Mouse (Mus musculus) MN1 (cell line): ENCODE measurements around the gene A630095N17Rik.

Experiments
- DNase-seq: peaks from one replicate; pipeline ENCODE4 v3.0.0-alpha.2; 2016; ENCODE audit warnings: low spot score

A630095N17Rik gene

GRCm38 (mm10) chr1:75213096-75213495 is 18.8 kb downstream of the A630095N17Rik start:
- no peak for DNase-seq

GRCm38 (mm10) chr1:75212542-75212941 is 19.4 kb downstream of the A630095N17Rik start:
- no peak for DNase-seq

DNA sequence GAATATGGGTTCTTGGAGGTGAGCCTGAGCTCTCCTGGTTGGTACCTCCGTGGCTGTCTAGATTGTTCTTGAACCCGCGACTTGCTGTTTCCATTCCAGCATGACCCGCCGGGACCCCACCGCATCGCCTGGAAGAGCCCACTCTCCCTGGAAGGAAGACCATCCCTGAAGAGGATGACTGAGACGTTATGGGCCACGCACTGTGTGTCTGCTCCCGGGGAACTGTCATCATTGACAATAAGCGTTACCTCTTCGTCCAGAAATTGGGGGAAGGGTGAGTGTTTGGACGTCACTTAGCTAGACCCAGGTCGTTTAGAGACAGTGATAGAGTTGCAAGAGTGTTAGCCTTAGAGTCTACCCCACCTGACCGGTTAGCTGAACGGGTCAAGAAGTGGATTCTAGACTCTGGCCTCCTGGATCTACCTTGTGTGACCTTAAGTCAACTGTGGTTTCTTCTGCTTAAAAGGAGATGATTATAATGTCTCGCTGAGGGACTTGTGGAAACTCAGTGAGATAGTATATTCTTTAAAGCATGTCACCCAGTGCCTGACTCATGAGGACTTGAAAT is 20.7 kb downstream of the A630095N17Rik start:
- DNase-seq: no peak

DNA sequence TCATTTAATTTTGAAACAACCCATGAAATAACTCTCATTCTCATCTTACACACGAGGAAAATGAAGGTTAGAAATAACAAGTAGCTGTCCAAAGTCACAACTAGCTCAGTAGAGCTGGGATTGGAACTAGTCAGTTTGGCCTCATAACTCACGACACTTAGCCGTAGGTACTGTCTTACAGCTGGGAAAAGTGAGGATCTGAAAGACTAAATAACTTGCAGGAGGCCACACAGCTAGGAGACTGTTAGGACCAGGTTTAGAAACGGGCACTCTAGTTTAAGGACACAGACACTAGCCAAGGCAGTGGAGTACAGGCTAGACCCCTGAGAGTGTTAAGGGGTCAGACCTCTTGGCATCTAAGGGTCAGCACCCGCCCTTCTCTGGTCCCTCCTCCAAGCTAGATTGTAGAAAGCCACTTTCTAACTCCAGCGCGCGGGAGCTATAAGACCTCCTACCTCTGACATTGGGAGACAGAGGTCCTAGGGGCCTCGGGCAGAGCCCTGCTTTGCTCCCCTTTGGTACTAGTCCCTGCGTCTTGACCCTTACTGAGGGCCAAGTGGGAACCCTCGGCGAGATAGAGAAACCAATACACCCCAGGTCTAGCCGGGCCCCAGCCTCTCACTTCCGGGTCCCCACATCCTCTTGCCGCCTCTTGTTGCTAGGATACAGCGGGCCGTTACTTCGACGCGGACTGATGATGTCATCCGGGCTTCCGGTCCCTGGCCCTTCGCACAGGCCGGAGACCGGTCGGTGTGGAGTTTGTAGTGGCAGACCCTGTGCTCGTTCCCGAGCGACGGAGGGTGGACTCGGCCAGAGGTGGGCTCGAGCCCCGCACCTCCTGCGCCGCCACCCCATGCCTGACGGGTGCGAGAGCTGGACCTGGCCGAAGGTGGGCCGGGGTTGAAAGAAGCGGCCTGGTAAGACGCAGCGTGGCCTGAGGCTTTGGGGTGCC is 21.5 kb downstream of the A630095N17Rik start, which contains the start of the genes Glb1l and Stk16:
Gene Glb1l, minus strand, starts transcription at position 678 of the 952 bp plus-strand sequence.
Gene Stk16, plus strand, starts transcription at position 703 of the 952 bp plus-strand sequence.
- peak; percentile 91 for DNase-seq

DNA sequence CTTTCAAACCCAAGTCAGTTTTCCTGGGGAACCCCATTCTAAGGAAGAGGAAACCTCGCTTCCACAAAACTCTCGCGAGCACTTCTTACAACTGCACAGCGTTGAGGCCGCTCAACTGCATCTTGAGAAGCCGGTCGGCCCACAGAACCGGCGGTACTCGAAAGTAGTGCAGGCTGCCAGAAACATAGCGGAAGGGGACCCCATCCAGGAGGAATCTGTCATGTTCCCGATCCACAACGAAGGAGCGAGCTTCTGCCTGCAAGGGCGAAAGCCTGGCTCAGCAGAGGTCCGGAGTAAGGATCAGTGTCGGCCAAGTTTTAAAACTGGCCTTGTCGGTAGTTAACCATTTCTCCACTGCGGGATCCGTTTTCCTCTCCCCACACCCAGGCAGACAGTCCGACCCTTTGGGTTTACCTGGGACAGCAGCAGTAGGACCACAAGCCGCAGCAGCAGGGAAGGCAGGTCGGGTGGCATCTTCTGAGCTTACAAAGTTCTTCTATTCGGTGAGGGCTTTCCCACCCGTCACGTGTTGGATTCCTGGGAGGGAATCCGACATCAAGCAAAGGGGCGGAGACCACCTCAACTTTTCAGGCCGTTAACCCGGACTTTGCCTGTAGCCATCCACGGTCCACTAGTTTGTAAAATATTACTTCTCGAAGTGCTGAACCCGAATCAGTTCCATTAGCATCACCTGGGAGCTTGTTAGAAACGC is 22.8 kb downstream of the A630095N17Rik start:
- DNase-seq: no peak

DNA sequence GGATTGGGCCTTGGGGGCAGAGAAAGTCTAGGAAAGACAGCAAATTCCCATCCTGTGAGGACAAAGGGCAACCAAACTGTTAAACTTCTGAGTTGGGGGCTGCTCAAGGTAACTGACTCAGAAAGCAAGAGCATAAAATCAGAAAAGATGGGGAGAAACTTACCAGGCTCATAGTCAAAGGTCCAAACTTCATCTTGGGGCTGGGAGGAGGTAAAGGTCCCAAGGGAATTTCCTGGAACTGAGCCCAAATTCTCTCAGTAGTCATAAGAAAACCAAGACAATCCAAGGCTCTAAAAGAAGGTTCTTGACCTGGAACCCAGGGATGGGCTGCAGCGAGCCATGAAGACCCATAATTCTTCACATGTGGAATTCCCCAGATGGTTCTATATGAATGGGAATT is 30.7 kb downstream of the A630095N17Rik start:
- DNase-seq: no peak

GRCm38 (mm10) chr1:75192452-75192851 is 39.5 kb downstream of the A630095N17Rik start:
- DNase-seq: peak; percentile 46

DNA sequence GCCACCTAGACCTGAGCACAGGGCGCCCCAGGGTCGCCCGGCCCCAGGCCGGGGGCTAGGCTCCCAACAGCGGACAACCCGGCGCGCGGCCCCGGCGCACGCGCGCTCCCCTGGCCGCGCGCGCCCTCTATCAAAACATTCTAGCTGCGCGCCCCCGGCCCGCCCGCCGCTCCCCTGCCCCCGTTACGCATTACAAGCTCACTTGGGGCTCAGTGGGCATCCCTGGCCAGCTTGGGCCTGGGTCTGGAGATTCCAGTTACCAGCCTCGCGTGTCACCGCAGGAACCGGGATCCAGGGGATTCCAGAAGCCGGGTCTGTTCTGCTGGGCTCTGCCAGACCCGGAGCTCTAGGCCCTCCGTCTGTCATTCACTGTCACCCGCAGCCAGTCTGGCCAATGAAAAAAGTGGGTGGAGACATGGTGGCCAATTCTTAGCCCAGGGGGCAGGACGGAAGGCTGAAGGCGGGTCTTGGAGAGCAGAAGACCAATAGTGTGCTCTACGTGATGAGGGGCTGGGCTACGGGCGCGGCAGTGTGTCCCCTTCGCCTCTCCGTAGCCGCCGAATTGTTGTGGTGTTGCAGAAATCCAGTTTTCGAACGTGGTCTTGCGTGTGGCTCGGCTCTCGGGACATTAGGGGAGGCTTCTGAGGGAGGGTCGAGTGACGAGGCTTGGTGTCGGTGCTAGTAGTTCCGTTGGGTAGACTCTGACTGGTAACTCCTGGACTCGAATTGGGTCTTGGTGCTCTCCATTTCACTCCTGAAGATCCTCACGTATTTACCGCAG is 40.1 kb downstream of the A630095N17Rik start, which contains the start of the genes Ankzf1 and Atg9a:
Gene Ankzf1, plus strand, starts transcription at position 530 of the 781 bp plus-strand sequence.
Gene Atg9a, minus strand, starts transcription at position 575 of the 781 bp plus-strand sequence.
- peak; percentile 97 for DNase-seq

- DNase-seq: no peak
Observed at GRCm38 (mm10) chr1:75191258-75191621, 40.7 kb downstream of the A630095N17Rik start.

- no peak for DNase-seq
Observed at GRCm38 (mm10) chr1:75190577-75190976, 41.3 kb downstream of the A630095N17Rik start.

DNA sequence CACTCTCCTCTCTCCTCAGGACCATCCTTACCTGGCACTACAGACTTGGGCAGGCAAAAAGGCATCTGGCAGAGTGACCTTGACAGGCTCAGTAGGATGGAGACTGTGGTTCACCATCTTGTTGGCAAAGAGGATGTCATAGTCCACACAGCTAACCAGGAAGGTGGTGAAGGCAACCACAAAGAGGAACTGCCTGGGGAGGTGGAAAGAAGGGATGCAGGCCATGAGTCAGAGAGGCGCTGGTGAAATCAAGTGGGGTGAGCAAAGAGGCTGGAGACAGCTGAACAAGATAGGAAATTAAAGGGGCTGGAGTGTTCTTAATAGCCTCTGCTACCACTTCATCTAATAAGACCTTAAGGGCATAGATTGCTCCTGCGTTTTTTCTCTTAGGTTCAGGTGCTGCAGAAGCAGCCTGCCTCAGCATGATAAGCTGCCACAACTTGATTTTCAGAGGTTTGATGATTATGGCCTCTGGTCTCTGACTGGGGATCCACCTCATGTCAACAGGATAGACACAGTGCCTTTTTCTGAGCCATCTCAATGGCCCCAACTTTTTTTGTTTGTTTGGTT is 43.9 kb downstream of the A630095N17Rik start:
- DNase-seq: no peak

DNA sequence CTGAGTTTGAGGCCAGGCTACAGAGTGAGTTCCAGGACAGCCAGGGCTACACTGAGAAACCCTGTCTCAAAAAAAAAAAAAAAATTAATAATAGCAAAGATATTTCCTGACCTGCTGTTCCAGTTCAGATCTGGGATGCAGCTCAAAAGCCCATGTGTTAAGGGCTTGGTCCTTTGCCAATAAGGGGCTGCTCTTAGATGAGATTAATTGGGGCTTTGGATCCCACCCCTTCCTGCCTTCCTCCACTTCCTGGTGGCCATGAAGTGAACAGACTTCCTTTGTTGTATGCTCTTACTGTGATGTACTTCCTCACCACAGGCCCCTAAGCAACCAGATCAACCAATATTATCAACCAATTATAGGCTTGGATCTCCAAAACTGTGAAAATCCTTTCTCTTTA is 44.8 kb downstream of the A630095N17Rik start:
- DNase-seq: no peak

- DNase-seq: no peak
Observed at GRCm38 (mm10) chr1:75185495-75185894, 46.4 kb downstream of the A630095N17Rik start.

- no peak for DNase-seq
Observed at GRCm38 (mm10) chr1:75182160-75182559, 49.7 kb downstream of the A630095N17Rik start.

- no peak for DNase-seq
Observed at GRCm38 (mm10) chr1:75181377-75181870, 50.5 kb downstream of the A630095N17Rik start.

GRCm38 (mm10) chr1:75180741-75181140 is 51.2 kb downstream of the A630095N17Rik start:
- DNase-seq: no peak

DNA sequence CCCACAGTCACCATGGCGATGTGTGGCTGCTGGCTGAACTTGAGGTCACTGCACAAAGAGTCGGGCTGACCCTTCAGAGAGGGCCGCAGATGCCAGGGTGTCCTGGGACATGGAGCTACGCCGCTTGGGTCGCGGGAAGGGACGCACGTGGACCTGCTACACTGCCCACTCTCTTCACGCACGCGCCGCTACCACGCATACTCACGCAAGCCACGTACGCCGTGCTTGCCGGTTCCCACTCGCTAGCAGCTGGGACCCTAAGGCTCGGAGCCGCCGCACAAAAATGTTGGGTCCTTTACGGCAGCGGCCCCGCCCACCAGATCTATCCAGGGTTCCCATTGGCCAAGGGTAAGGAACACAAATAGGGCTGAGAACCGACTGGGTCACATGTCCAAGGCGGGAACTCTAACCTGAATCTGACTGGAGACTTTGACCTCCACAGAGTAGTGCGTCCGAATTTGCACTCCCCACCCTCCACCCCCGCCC is 51.8 kb downstream of the A630095N17Rik start, which contains the start of gene Abcb6:
Gene Abcb6, minus strand, starts transcription at position 288 of the 486 bp plus-strand sequence.
- DNase-seq: peak; percentile 90

DNA sequence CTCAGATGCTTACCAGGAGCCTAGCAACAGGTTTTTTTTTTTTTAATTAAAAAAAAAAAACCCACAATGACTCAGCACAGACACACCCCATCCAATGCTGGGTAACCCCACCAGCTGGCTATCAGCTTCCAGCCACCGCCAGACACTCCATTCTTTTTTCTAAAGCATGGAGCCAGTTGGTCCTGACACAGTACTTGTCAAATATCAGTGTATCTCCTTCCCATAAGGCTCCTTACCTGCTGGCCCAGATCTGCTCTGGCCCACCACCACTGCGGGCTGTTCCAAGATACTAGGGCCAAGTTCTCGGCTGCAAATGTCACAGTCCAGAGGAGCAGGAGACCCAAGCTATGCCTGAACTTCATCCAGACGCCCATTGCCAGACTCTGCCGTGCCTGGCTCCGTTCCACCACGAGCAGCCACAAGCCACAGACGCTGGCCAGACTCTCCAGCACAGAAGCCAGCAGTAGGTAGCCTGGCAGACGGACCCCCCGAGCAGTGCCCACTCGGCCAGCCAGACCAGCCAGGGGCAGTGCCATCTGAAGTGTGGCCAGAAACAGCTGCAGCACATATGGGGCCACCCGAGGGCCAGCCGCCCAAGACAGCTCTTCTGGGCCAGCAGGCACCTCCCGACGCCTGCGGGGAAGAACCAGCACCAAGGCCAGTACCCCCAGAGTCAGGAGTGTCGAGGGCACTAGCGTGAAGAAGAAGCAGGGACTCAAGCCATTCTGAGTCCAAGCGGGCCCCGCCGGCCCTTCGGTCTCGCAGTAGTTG is 52.4 kb downstream of the A630095N17Rik start:
- DNase-seq: peak; percentile 83
